Mouse (Mus musculus): ENCODE results near the gene Nfasc. TPM values are rescaled to one million over a fixed set of nuclear protein-coding genes. Genes with fewer than 3 reads are reported as not detected.

The Nfasc gene
- polyA plus RNA-seq, 1 experiment from 2014 or later = 0.68 TPM

DNA sequence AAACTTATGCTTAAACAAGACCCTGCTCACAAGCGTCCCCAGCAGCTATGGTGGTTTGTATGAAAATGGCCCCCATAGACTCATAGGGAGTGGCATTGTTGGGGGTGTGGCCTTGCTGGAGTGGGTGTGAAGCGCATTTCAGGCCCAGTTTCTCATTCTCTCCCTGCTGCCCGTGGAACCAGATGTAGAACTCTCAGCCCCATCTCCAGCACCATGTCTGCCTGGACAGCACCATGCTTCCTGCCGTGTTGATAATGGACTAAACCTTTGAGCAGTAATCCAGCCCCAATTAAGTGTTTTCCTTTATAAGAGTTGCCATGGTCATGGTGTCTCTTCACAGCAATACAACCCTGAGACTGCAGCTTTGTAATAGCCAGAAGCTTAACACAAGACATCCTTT lies 13.6 kb upstream of the Nfasc start:
- Histone ChIP-seq H3K4me2 (ENCODE audit: low read length) (no peak overlapping the region), H3K36me3 (ENCODE audit: control insufficient read depth, insufficient read depth, low read length) (no peaks in the 10 kb centered on the region), H3K4me3 (ENCODE audit: control insufficient read depth in 1 of 2, insufficient read depth in 1 of 2, low read depth in 1 of 2, low read length in 2 of 2) (no peak overlapping the region), H3K27ac (replicated peaks in 1 of 2; ENCODE audit: control insufficient read depth in 1 of 2, insufficient read depth in 1 of 2, low read depth in 2 of 2, low read length in 2 of 2) (no peak overlapping the region), H3K9ac (ENCODE audit: low read length) (no peak overlapping the region), H3K27me3 (ENCODE audit: control insufficient read depth, insufficient read depth, low read length) (peaks cover 6% of the 10 kb centered on the region; the same call in 1 of the 2 replicates), H3K4me1 (ENCODE audit: control insufficient read depth in 2 of 2, insufficient read depth in 2 of 2, low read length in 2 of 2) (peaks cover 0 to 3% of the 10 kb centered on the region in 2 experiments; a peak in 1 of 4 replicates), H3K9me3 (ENCODE audit: control insufficient read depth, low read length) (no peaks in the 10 kb centered on the region)
- 50% methylated on average over 4 of the region's 4 CpGs for WGBS
- ATAC-seq (ENCODE audit: insufficient number of reproducible peaks, insufficient read depth, low FRiP score, low read depth) = no peak

DNA sequence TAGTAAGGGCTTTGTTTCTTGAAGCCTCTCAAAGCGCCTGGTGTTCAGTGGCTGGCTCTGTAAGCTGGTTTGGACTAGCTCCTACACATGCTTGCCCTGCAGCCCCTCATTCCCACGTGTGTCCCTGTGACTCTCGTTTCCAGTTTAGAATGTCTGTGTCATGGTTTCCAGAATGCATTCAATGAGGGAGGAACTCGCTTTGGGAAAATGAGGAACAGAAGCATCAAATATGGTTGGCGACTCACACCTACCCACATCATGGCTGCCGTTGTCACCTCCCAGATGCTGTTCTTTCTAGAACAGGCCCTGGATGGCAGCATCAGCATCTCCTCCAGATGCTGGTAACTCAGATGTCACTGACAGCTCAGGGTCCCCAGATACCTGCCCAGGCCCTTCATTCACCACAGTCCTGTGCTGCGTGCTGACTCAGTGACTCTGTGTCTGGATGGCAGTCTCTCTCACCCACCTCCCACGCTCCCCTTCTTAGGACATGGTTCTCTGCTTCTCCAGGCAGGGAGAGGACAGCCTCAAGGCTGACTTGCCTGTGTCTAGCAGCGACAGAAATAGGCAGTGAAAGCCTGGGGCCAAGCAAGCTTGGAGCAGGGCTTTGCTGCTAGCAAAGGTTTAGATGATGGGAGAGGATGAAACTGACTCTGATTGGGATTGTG lies 7.8 kb upstream of the Nfasc start:
- Histone ChIP-seq H3K4me2 (ENCODE audit: low read length) (no peak overlapping the region), H3K27ac (replicated peaks in 1 of 2; ENCODE audit: control insufficient read depth in 1 of 2, insufficient read depth in 1 of 2, low read depth in 2 of 2, low read length in 2 of 2) (no peak overlapping the region), H3K9ac (ENCODE audit: low read length) (no peak overlapping the region), H3K4me3 (ENCODE audit: control insufficient read depth in 1 of 2, insufficient read depth in 1 of 2, low read depth in 1 of 2, low read length in 2 of 2) (no peak overlapping the region), H3K4me1 (ENCODE audit: control insufficient read depth in 2 of 2, insufficient read depth in 2 of 2, low read length in 2 of 2) (peaks cover 5 to 6% of the 10 kb centered on the region in 2 experiments), H3K9me3 (ENCODE audit: control insufficient read depth, low read length) (no peaks in the 10 kb centered on the region), H3K27me3 (ENCODE audit: control insufficient read depth, insufficient read depth, low read length) (no peaks in the 10 kb centered on the region), H3K36me3 (ENCODE audit: control insufficient read depth, insufficient read depth, low read length) (no peaks in the 10 kb centered on the region)
- no peak for ATAC-seq (ENCODE audit: insufficient number of reproducible peaks, insufficient read depth, low FRiP score, low read depth)
- WGBS = 67% methylated on average over 9 of the region's 9 CpGs

DNA sequence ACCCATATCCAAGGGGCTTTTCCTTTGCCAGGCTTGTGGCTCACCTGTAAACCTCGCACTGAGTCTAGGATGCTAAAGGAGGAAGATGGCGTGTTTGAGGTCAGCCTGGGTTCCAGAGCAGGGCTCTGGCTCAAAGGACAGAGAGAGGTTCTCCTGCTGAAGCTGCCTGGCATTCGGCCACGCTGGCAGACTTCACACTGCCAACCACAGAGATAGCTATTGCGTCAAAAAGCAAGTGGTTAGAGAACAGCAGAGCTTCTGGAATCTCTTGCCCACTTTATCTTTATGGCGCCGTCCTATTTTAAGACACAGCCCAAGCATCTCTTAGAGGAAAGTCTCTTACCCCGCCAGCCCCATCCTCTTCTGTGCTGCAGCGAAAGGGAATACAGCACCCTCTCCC lies 4.7 kb upstream of the Nfasc start:
- Histone ChIP-seq H3K9ac (ENCODE audit: low read length) (no peak overlapping the region), H3K4me2 (ENCODE audit: low read length) (0 out of 2 replicates have a peak overlapping the region, but pooled peaks have one; percentile 5), H3K27ac (replicated peaks in 1 of 2; ENCODE audit: control insufficient read depth in 1 of 2, insufficient read depth in 1 of 2, low read depth in 2 of 2, low read length in 2 of 2) (no peak overlapping the region), H3K36me3 (ENCODE audit: control insufficient read depth, insufficient read depth, low read length) (no peaks in the 10 kb centered on the region), H3K27me3 (ENCODE audit: control insufficient read depth, insufficient read depth, low read length) (peaks cover 21% of the 10 kb centered on the region), H3K4me3 (ENCODE audit: control insufficient read depth in 1 of 2, insufficient read depth in 1 of 2, low read depth in 1 of 2, low read length in 2 of 2) (no peak overlapping the region), H3K9me3 (ENCODE audit: control insufficient read depth, low read length) (no peaks in the 10 kb centered on the region), H3K4me1 (ENCODE audit: control insufficient read depth in 2 of 2, insufficient read depth in 2 of 2, low read length in 2 of 2) (peaks cover 5 to 7% of the 10 kb centered on the region in 2 experiments)
- no peak for ATAC-seq (ENCODE audit: insufficient number of reproducible peaks, insufficient read depth, low FRiP score, low read depth)
- WGBS = 52% methylated on average over 9 of the region's 9 CpGs

DNA sequence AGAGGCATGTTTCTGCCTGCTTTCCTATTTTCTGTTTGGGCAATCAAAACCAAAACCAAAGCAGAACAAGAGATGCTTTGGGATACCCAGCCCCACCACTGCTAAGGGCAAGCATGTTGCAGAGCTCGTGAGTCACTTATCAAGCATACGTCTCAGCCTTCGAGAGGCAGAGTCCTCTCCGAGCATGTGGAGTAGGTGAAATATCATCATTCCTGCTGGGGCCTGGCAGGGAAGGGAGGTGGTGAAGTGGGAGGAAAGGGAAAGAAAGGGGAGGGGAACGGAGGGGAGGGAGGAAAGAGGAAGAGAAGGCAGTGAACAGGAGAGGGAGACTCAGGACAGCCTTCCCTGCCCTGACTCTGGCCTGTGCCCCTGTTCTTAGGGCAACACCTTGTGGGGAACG lies 4.0 kb upstream of the Nfasc start:
- peaks cover 28% of the 10 kb centered on the region for H3K27me3 ChIP-seq (ENCODE audit: control insufficient read depth, insufficient read depth, low read length)
- H3K9ac ChIP-seq (ENCODE audit: low read length) = no peak overlapping the region
- H3K4me3 ChIP-seq (ENCODE audit: control insufficient read depth in 1 of 2, insufficient read depth in 1 of 2, low read depth in 1 of 2, low read length in 2 of 2) = no peak overlapping the region
- no peak overlapping the region for H3K4me2 ChIP-seq (ENCODE audit: low read length)
- H3K27ac ChIP-seq (replicated peaks in 1 of 2; ENCODE audit: control insufficient read depth in 1 of 2, insufficient read depth in 1 of 2, low read depth in 2 of 2, low read length in 2 of 2) = no peak overlapping the region
- WGBS = 43% methylated on average over 6 of the region's 6 CpGs
- peaks cover 5 to 8% of the 10 kb centered on the region in 2 experiments for H3K4me1 ChIP-seq (ENCODE audit: control insufficient read depth in 2 of 2, insufficient read depth in 2 of 2, low read length in 2 of 2)
- no peaks in the 10 kb centered on the region for H3K36me3 ChIP-seq (ENCODE audit: control insufficient read depth, insufficient read depth, low read length)
- ATAC-seq (ENCODE audit: insufficient number of reproducible peaks, insufficient read depth, low FRiP score, low read depth) = no peak
- H3K9me3 ChIP-seq (ENCODE audit: control insufficient read depth, low read length) = no peaks in the 10 kb centered on the region

DNA sequence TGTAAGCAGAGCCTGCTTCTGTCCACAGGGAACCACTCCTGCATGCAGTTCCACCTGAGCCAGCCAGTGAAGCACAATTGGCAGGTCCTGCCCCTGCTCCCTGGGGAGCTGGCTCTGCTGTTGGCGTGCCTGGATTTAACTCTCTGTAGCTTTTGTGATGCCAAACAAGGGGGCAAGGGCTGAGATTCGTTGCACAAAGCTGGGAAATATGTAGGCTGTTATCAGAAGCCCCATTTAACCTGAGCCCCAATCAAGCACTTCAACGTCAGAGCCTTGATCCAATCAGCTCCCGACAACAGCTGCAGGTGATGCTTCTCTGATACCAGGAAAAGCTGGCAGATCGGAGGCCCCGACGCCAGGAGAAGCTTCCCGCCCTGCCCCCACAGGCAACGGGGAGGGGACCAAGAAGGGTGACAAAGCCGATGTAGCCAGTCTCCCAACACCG lies 2.5 kb downstream of the Nfasc start:
- H3K36me3 ChIP-seq (ENCODE audit: control insufficient read depth, insufficient read depth, low read length) = no peaks in the 10 kb centered on the region
- peaks cover 2 to 4% of the 10 kb centered on the region in 2 experiments; a peak in 2 of 4 replicates for H3K4me1 ChIP-seq (ENCODE audit: control insufficient read depth in 2 of 2, insufficient read depth in 2 of 2, low read length in 2 of 2)
- no peak overlapping the region for H3K4me3 ChIP-seq (ENCODE audit: control insufficient read depth in 1 of 2, insufficient read depth in 1 of 2, low read depth in 1 of 2, low read length in 2 of 2)
- H3K9me3 ChIP-seq (ENCODE audit: control insufficient read depth, low read length) = no peaks in the 10 kb centered on the region
- no peak overlapping the region for H3K9ac ChIP-seq (ENCODE audit: low read length)
- no peak overlapping the region for H3K4me2 ChIP-seq (ENCODE audit: low read length)
- ATAC-seq (ENCODE audit: insufficient number of reproducible peaks, insufficient read depth, low FRiP score, low read depth) = no peak
- H3K27ac ChIP-seq (replicated peaks in 1 of 2; ENCODE audit: control insufficient read depth in 1 of 2, insufficient read depth in 1 of 2, low read depth in 2 of 2, low read length in 2 of 2) = no peak overlapping the region
- WGBS = 3% methylated on average over 11 of the region's 11 CpGs
- H3K27me3 ChIP-seq (ENCODE audit: control insufficient read depth, insufficient read depth, low read length) = peaks cover 76% of the 10 kb centered on the region

DNA sequence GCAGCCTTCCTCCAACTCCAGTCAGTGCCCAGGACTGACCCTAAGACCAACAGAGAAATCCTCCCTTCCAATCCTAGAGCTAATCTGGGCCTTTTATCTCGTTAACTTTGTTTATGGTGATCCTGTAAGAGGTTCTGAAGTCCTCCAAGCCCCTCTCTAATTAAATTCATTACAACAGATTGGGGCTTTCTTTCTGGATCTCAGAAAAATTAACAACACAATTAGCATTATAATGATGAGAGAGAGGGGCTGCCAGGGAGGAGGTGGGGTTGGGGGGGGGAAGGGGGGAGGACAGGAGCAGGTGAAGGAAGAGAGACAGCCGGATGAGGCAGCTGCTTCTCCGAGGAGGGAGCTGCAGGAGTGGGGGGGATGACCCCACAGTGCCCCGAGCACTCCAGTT lies 5.4 kb downstream of the Nfasc start:
- ATAC-seq (ENCODE audit: insufficient number of reproducible peaks, insufficient read depth, low FRiP score, low read depth) = no peak
- 28% methylated on average over 4 of the region's 4 CpGs for WGBS
- Histone ChIP-seq H3K9me3 (ENCODE audit: control insufficient read depth, low read length) (no peaks in the 10 kb centered on the region), H3K4me1 (ENCODE audit: control insufficient read depth in 2 of 2, insufficient read depth in 2 of 2, low read length in 2 of 2) (peaks cover 0 to 4% of the 10 kb centered on the region in 2 experiments; a peak in 1 of 4 replicates), H3K4me3 (ENCODE audit: control insufficient read depth in 1 of 2, insufficient read depth in 1 of 2, low read depth in 1 of 2, low read length in 2 of 2) (no peak overlapping the region), H3K36me3 (ENCODE audit: control insufficient read depth, insufficient read depth, low read length) (no peaks in the 10 kb centered on the region), H3K27ac (replicated peaks in 1 of 2; ENCODE audit: control insufficient read depth in 1 of 2, insufficient read depth in 1 of 2, low read depth in 2 of 2, low read length in 2 of 2) (no peak overlapping the region), H3K27me3 (ENCODE audit: control insufficient read depth, insufficient read depth, low read length) (peaks cover 54% of the 10 kb centered on the region), H3K9ac (ENCODE audit: low read length) (no peak overlapping the region), H3K4me2 (ENCODE audit: low read length) (no peak overlapping the region)

DNA sequence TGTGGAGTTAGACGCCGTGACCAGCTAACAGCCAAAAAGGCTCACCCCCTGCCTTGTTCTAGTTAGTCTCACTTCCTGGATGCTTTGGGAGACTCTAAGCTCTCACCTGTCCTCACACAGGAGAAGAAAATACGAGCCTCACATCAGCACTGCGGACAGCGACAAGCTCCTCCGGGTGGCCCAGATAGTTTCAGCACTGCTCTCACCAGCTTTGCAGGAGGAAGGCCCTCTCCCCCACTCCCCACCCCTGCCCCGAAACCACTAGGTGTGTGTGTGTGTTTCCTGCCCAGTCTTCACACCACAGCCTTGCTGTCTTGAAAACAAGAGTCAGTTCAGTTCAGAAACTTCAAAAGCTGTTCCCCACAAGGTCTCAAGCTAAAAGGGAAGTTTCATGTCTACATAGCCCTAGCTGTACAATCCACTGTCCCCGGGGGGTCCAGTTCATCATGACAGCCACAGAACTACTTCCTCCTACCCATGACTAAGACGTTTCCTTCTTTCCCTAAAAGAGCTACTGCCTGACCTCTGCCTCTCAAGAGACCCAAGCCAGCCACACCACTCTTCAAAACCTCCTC lies 7.6 kb downstream of the Nfasc start:
- no peak for ATAC-seq (ENCODE audit: insufficient number of reproducible peaks, insufficient read depth, low FRiP score, low read depth)
- H3K9me3 ChIP-seq (ENCODE audit: control insufficient read depth, low read length) = no peaks in the 10 kb centered on the region
- H3K4me2 ChIP-seq (ENCODE audit: low read length) = no peak overlapping the region
- no peak overlapping the region for H3K9ac ChIP-seq (ENCODE audit: low read length)
- WGBS = 23% methylated on average over 9 of the region's 9 CpGs
- no peaks in the 10 kb centered on the region for H3K4me1 ChIP-seq (ENCODE audit: control insufficient read depth in 2 of 2, insufficient read depth in 2 of 2, low read length in 2 of 2)
- H3K27me3 ChIP-seq (ENCODE audit: control insufficient read depth, insufficient read depth, low read length) = peaks cover 33% of the 10 kb centered on the region
- no peaks in the 10 kb centered on the region for H3K36me3 ChIP-seq (ENCODE audit: control insufficient read depth, insufficient read depth, low read length)
- H3K4me3 ChIP-seq (ENCODE audit: control insufficient read depth in 1 of 2, insufficient read depth in 1 of 2, low read depth in 1 of 2, low read length in 2 of 2) = no peak overlapping the region
- no peak overlapping the region for H3K27ac ChIP-seq (replicated peaks in 1 of 2; ENCODE audit: control insufficient read depth in 1 of 2, insufficient read depth in 1 of 2, low read depth in 2 of 2, low read length in 2 of 2)
